ENCODE assay signal across 8 mouse cellular contexts in genomic region chr13:103773407-103774118, GRCm38 (mm10). TPM values are rescaled to one million over a fixed set of nuclear protein-coding genes. Genes with fewer than 3 reads are reported as not detected.
DNase-seq lines count a peak whose midpoint lies in the region; ATAC-seq and TF ChIP-seq lines count a peak whose summit lies in the region.

No protein-coding gene starts in this region.

- peak overlapping the region; percentile 76 for H3K4me3 ChIP-seq in embryonic facial prominence, embryonic 14.5 days (ENCODE audit: low read depth, low read length)
- peak overlapping the region; percentile 64 for H3K4me3 ChIP-seq in intestine, postnatal 0 days (ENCODE audit: low read depth, low read length)
- H3K4me3 ChIP-seq in neural tube, embryonic 14.5 days (ENCODE audit: low read depth, low read length) = peak overlapping the region; percentile 74

- 2% methylated on average over 35 of the region's 36 CpGs for WGBS in embryonic facial prominence, embryonic 14.5 days
- under 1% methylated on average over 36 of the region's 36 CpGs for WGBS in intestine, postnatal 0 days
- WGBS in neural tube, embryonic 14.5 days = 2% methylated on average over 36 of the region's 36 CpGs

- peak; percentile 71 for DNase-seq in embryo, embryonic 10 days (ENCODE audit: low spot score)
- no peak for DNase-seq in embryo, embryonic 11 days
- peak; percentile 80 for DNase-seq in 3T3-L1 (ENCODE audit: low read depth, low spot score)
- peak; percentile 88 for DNase-seq in embryonic facial prominence, embryonic 14.5 days (ENCODE audit: low spot score)
- no peak for DNase-seq in adrenal gland, postnatal 14 days
- no peak for DNase-seq in cerebellum, adult 9-11 months

- peak overlapping the region; percentile 99 for H3K27ac ChIP-seq in embryonic facial prominence, embryonic 14.5 days (replicated peaks; ENCODE audit: low read depth, low read length)
- H3K27ac ChIP-seq in intestine, postnatal 0 days (ENCODE audit: low read depth, low read length) = peak overlapping the region; percentile 99
- peak overlapping the region; percentile 98 for H3K27ac ChIP-seq in neural tube, embryonic 14.5 days (ENCODE audit: low read depth, low read length)

- peak; percentile 64 for ATAC-seq in embryonic facial prominence, embryonic 14.5 days (ENCODE audit: low read depth)
- ATAC-seq in intestine, postnatal 0 days = peak; percentile 59
- ATAC-seq in neural tube, embryonic 14.5 days (ENCODE audit: low read depth) = peak; percentile 72

- H3K9me3 ChIP-seq in embryonic facial prominence, embryonic 14.5 days (ENCODE audit: control insufficient read depth, low read length) = no peaks in the 10 kb centered on the region
- H3K9me3 ChIP-seq in intestine, postnatal 0 days (ENCODE audit: control insufficient read depth) = no peaks in the 10 kb centered on the region
- no peaks in the 10 kb centered on the region for H3K9me3 ChIP-seq in neural tube, embryonic 14.5 days (ENCODE audit: control insufficient read depth, low read length)

- 0 out of 2 replicates have a peak, but pooled peaks cover 7% of the 10 kb centered on the region for H3K36me3 ChIP-seq in embryonic facial prominence, embryonic 14.5 days (ENCODE audit: control insufficient read depth, insufficient read depth, low read length)
- H3K36me3 ChIP-seq in intestine, postnatal 0 days (ENCODE audit: control insufficient read depth, insufficient read depth) = 0 out of 2 replicates have a peak, but pooled peaks cover 5% of the 10 kb centered on the region
- H3K36me3 ChIP-seq in neural tube, embryonic 14.5 days (ENCODE audit: control insufficient read depth, insufficient read depth, low read length) = no peaks in the 10 kb centered on the region

- H3K4me1 ChIP-seq in embryonic facial prominence, embryonic 14.5 days (ENCODE audit: control insufficient read depth, insufficient read depth, low read length) = peaks cover 22% of the 10 kb centered on the region
- H3K4me1 ChIP-seq in intestine, postnatal 0 days (replicated peaks; ENCODE audit: control insufficient read depth, insufficient read depth, low read length) = no peaks in the 10 kb centered on the region
- peaks cover 21% of the 10 kb centered on the region for H3K4me1 ChIP-seq in neural tube, embryonic 14.5 days (ENCODE audit: control insufficient read depth, insufficient read depth, low read length)

- H3K27me3 ChIP-seq in embryonic facial prominence, embryonic 14.5 days (replicated peaks; ENCODE audit: control insufficient read depth, insufficient read depth, low read length) = no peaks in the 10 kb centered on the region
- no peaks in the 10 kb centered on the region for H3K27me3 ChIP-seq in intestine, postnatal 0 days (replicated peaks; ENCODE audit: control insufficient read depth, insufficient read depth, low read length)
- 0 out of 2 replicates have a peak, but pooled peaks cover 2% of the 10 kb centered on the region for H3K27me3 ChIP-seq in neural tube, embryonic 14.5 days (ENCODE audit: control insufficient read depth, insufficient read depth, low read length)

- TF ChIP-seq CTCF in intestine, postnatal 0 days (IDR thresholded peaks at IDR 0.05; ENCODE audit: low read depth) = no peak

- H3K9ac ChIP-seq in embryonic facial prominence, embryonic 14.5 days (ENCODE audit: low read depth, low read length) = peak overlapping the region; percentile 92
- H3K9ac ChIP-seq in intestine, postnatal 0 days (ENCODE audit: low read depth, low read length) = peak overlapping the region; percentile 86
- peak overlapping the region; percentile 78 for H3K9ac ChIP-seq in neural tube, embryonic 14.5 days (replicated peaks; ENCODE audit: low read depth, low read length)

- peak overlapping the region; percentile 75 for H3K4me2 ChIP-seq in embryonic facial prominence, embryonic 14.5 days (ENCODE audit: low read depth, low read length)
- H3K4me2 ChIP-seq in intestine, postnatal 0 days (replicated peaks; ENCODE audit: low read depth) = peak overlapping the region; percentile 62
- peak overlapping the region; percentile 63 for H3K4me2 ChIP-seq in neural tube, embryonic 14.5 days (ENCODE audit: low read depth, low read length)

RNA-seq across cellular contexts. Expression of gene Srek1, which starts 0.8 kb away (rescaled TPM):
- 76.0 and 79.5 TPM in 2 replicates for polyA plus RNA-seq in embryonic facial prominence, embryonic 14.5 days (2014; fragmentation: Nextera tagmentation; extraction: Ambion mirVana)
- polyA plus RNA-seq in intestine, postnatal 0 days (2015; fragmentation: Nextera tagmentation; extraction: Ambion mirVana) = 22.1 and 29.1 TPM in 2 replicates
- polyA plus RNA-seq in neural tube, embryonic 14.5 days (2014; fragmentation: Nextera tagmentation; extraction: Ambion mirVana) = 93.1 and 98.8 TPM in 2 replicates
- 62.1 and 77.2 TPM in 2 replicates for total RNA-seq in adrenal gland, postnatal 14 days (2021)

Comparison
In these comparisons a context has a peak if more than half of its experiments do, and no peak if none do; other contexts are left out.
1. DNase-seq: peak in embryo, embryonic 10 days (single experiment), 3T3-L1 (single experiment) and embryonic facial prominence, embryonic 14.5 days (single experiment); none in embryo, embryonic 11 days (single experiment), adrenal gland, postnatal 14 days (single experiment) and cerebellum, adult 9-11 months (single experiment).
2. Peak in every context shown above with its lines, with median percentiles within 50 percentile points of each other: ATAC-seq, H3K27ac ChIP-seq, H3K4me2 ChIP-seq, H3K4me3 ChIP-seq and H3K9ac ChIP-seq.